Mouse (Mus musculus): ENCODE data around the gene Nfs1. TPM values are rescaled to one million over a fixed set of nuclear protein-coding genes. Genes with fewer than 3 reads are reported as not detected.

Gene Nfs1
- polyA plus RNA-seq, 1 experiment from 2014 or later = 44.5 TPM

DNA sequence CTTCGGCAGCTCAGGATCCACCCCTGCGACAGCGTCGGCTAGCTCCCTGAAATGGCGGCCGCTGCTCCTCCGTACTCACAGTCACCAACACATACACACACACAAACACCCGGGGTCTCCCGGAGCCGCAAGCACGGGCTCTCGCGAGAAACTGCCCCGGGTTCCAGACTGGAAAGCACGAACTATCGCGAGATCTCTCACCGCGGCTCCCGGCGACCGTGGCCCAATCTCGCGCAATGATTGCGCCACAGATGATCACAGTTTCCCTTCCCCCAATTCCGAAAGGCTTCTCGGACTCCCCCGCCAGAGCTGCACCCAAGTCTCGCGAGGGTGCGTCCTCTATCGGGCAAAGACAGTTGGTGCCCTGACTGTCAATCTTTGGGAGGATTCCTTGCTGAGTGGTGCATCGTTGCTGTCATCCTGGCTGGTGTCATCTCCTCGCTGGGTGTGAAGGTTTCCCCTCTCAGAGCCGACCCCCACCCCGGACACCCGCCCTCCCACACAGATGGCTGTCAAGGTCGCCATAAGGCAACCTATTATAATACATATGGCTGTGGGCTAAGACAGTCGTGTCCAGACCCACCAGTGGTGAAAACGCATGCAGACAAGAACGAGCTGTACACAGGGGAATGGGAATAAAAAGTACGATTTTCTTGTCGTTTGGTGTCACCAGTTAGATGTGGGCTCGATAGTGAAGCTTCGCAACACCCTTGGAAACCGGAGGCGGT is 36.3 kb upstream of the Nfs1 start, which contains the start of gene Rbm39:
TSS of gene Rbm39 (minus strand) at position 145 of the 728 bp plus-strand sequence.
- Histone ChIP-seq H3K27ac (ENCODE audit: low read length) (peak within 1 kb of the TSS; percentile 98), H3K4me1 (ENCODE audit: control insufficient read depth, low read depth, low read length) (peaks cover 21% of the 10 kb centered on the region), H3K36me3 (ENCODE audit: control insufficient read depth, insufficient read depth) (peaks cover 19% of the 10 kb centered on the region), H3K9ac (ENCODE audit: low read depth, low read length) (peak within 1 kb of the TSS; percentile 100), H3K27me3 (ENCODE audit: control insufficient read depth, insufficient read depth, low read depth, low read length) (no peaks in the 10 kb centered on the region), H3K4me3 (ENCODE audit: low read depth, low read length) (peak within 1 kb of the TSS; percentile 93), H3K4me2 (ENCODE audit: low read depth, low read length) (peak within 1 kb of the TSS; percentile 89), H3K9me3 (replicated peaks; ENCODE audit: control insufficient read depth, low read length) (no peaks in the 10 kb centered on the region)
- peak; percentile 92 for ATAC-seq (ENCODE audit: low read depth)
- WGBS (ENCODE audit: insufficient replicate concordance) = under 1% methylated on average over 47 of the region's 47 CpGs

DNA sequence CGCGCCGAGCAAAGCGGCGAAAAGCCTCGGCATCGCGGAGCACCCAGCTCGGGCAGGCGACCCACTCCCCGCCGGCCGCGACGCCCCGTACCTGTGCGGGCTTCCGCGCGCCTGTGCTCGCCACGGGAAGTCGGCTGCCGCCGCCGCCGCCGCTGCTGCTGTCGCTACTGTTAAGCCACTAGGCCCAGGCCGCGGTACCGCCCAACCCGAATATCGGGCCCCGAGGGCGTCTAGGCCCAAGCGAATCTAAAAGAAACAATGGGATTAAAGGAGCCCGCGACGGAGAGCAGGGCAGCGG is 35.8 kb upstream of the Nfs1 start:
- H3K9me3 ChIP-seq (replicated peaks; ENCODE audit: control insufficient read depth, low read length) = no peaks in the 10 kb centered on the region
- H3K9ac ChIP-seq (ENCODE audit: low read depth, low read length) = peak overlapping the region; percentile 100
- peak overlapping the region; percentile 98 for H3K27ac ChIP-seq (ENCODE audit: low read length)
- peak; percentile 32 for ATAC-seq (ENCODE audit: low read depth)
- H3K4me1 ChIP-seq (ENCODE audit: control insufficient read depth, low read depth, low read length) = peaks cover 21% of the 10 kb centered on the region
- under 1% methylated on average over 34 of the region's 41 CpGs for WGBS (ENCODE audit: insufficient replicate concordance)
- H3K4me2 ChIP-seq (ENCODE audit: low read depth, low read length) = no peak overlapping the region
- peaks cover 22% of the 10 kb centered on the region for H3K36me3 ChIP-seq (ENCODE audit: control insufficient read depth, insufficient read depth)
- H3K27me3 ChIP-seq (ENCODE audit: control insufficient read depth, insufficient read depth, low read depth, low read length) = no peaks in the 10 kb centered on the region
- peak overlapping the region; percentile 93 for H3K4me3 ChIP-seq (ENCODE audit: low read depth, low read length)

DNA sequence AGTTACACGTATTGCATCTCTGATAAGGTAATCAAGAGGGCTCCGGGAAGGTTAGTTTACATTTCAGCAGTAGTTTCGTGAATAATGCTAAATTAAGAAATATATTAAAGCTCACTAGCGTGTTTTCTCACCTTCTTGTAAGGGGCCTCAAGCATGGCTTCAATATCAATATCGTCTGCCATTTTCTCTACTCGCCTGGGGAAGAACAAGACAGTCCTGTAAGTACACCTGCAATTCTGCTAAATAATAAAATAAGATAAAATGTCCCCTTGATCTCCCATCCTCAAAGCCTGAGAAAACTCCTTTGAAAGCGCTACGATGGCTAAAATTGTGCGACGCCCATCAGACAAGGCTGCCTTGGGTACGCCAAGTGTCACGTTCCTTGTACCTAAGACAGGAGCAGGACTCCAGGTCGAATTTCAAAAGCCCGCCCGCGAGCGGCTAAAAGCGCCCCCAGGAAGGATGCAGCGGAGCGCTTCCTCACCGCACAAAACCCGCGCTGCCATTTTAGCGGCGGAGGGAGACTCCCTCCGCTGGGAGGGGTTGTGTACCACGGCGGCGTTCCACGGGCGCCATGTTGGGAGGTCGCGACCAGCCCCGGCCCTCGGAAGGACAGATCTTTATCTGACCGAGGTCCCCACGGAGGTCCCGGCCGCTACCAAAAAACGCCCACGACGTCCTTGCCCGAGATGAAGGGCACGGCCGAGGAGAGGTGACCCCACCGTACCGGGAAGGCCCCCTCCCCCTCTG is 35.2 kb upstream of the Nfs1 start:
- Histone ChIP-seq H3K9ac (ENCODE audit: low read depth, low read length) (peak overlapping the region; percentile 100), H3K27ac (ENCODE audit: low read length) (peak overlapping the region; percentile 98), H3K9me3 (replicated peaks; ENCODE audit: control insufficient read depth, low read length) (no peaks in the 10 kb centered on the region), H3K4me2 (ENCODE audit: low read depth, low read length) (peak overlapping the region; percentile 79), H3K4me3 (ENCODE audit: low read depth, low read length) (peak overlapping the region; percentile 93), H3K36me3 (ENCODE audit: control insufficient read depth, insufficient read depth) (peaks cover 27% of the 10 kb centered on the region), H3K4me1 (ENCODE audit: control insufficient read depth, low read depth, low read length) (peaks cover 21% of the 10 kb centered on the region), H3K27me3 (ENCODE audit: control insufficient read depth, insufficient read depth, low read depth, low read length) (no peaks in the 10 kb centered on the region)
- ATAC-seq (ENCODE audit: low read depth) = peak; percentile 53
- WGBS (ENCODE audit: insufficient replicate concordance) = under 1% methylated on average over 46 of the region's 47 CpGs

DNA sequence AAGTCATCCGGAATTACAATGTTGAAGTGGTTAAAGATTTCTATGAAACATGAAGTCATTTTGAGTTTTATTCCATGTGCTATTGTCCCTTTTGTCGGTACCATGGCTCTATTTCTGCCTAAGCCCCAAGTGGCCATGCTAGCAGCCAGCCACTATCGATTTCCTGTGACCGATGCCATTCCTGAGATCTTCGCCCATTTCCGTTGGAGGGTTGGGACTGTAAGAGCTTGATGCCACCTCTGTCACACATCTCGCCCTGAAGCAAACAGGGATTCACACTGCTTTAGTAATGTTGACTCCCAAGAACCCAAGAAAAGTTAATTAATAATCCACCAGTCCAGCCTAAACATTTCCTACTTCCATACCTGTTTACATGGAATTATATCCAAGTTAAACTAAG is 33.7 kb upstream of the Nfs1 start:
- 61% methylated on average over 7 of the region's 7 CpGs for WGBS (ENCODE audit: insufficient replicate concordance)
- H3K9ac ChIP-seq (ENCODE audit: low read depth, low read length) = peak overlapping the region; percentile 43; the same call in 1 of the 2 replicates
- H3K27ac ChIP-seq (ENCODE audit: low read length) = 0 out of 2 replicates have a peak overlapping the region, but pooled peaks have one; percentile 33
- peaks cover 36% of the 10 kb centered on the region for H3K36me3 ChIP-seq (ENCODE audit: control insufficient read depth, insufficient read depth)
- ATAC-seq (ENCODE audit: low read depth) = no peak
- H3K27me3 ChIP-seq (ENCODE audit: control insufficient read depth, insufficient read depth, low read depth, low read length) = no peaks in the 10 kb centered on the region
- H3K4me3 ChIP-seq (ENCODE audit: low read depth, low read length) = peak overlapping the region; percentile 51
- H3K4me1 ChIP-seq (ENCODE audit: control insufficient read depth, low read depth, low read length) = peaks cover 21% of the 10 kb centered on the region
- H3K9me3 ChIP-seq (replicated peaks; ENCODE audit: control insufficient read depth, low read length) = no peaks in the 10 kb centered on the region
- peak overlapping the region; percentile 65 for H3K4me2 ChIP-seq (ENCODE audit: low read depth, low read length)

DNA sequence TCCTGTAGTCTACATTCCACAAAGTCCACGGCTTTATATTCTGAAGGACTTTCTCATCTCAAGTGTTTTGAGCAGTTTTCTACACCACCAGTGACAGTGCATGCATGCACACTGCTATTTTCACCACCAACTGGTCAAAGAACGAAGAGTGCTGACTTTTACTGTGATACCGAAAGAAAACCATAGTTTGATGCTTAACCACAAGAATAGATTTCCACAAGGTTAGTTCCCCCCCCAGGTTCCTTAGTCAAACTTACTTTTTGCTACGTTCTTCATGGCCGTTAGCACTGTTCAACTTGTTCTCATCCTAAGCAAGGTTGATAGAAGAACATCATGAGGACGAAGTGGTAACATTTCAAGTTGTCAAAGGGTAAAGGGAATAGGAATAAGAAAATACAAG is 33.1 kb upstream of the Nfs1 start:
- H3K4me2 ChIP-seq (ENCODE audit: low read depth, low read length) = peak overlapping the region; percentile 24; the same call in 1 of the 2 replicates
- WGBS (ENCODE audit: insufficient replicate concordance) = 76% methylated on average over 6 of the region's 6 CpGs
- peaks cover 40% of the 10 kb centered on the region for H3K36me3 ChIP-seq (ENCODE audit: control insufficient read depth, insufficient read depth)
- H3K4me1 ChIP-seq (ENCODE audit: control insufficient read depth, low read depth, low read length) = peaks cover 21% of the 10 kb centered on the region
- no peak for ATAC-seq (ENCODE audit: low read depth)
- H3K27me3 ChIP-seq (ENCODE audit: control insufficient read depth, insufficient read depth, low read depth, low read length) = no peaks in the 10 kb centered on the region
- no peak overlapping the region for H3K27ac ChIP-seq (ENCODE audit: low read length)
- H3K9me3 ChIP-seq (replicated peaks; ENCODE audit: control insufficient read depth, low read length) = no peaks in the 10 kb centered on the region
- H3K9ac ChIP-seq (ENCODE audit: low read depth, low read length) = no peak overlapping the region
- H3K4me3 ChIP-seq (ENCODE audit: low read depth, low read length) = peak overlapping the region; percentile 30

DNA sequence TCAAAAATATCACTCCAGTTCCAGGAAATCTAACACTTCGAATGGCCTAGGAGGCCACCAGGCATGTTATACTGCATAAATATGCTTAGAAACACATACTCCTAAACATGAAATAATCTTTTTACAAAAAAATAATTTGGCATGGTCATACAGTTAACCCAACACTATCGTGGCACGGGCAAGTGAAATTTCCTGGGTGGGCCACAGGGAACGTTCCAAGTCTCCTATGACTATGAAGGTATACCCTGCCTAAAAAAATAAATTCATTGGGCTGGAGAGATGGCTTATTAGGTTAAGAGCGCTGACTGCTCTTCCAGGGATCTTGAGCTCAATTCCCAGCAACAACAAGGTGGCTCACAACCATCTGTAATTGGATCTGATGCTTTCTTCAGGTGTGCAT is 22.6 kb upstream of the Nfs1 start:
- no peak overlapping the region for H3K4me2 ChIP-seq (ENCODE audit: low read depth, low read length)
- no peak for ATAC-seq (ENCODE audit: low read depth)
- H3K9me3 ChIP-seq (replicated peaks; ENCODE audit: control insufficient read depth, low read length) = no peaks in the 10 kb centered on the region
- H3K36me3 ChIP-seq (ENCODE audit: control insufficient read depth, insufficient read depth) = peaks cover 83% of the 10 kb centered on the region
- H3K4me1 ChIP-seq (ENCODE audit: control insufficient read depth, low read depth, low read length) = no peaks in the 10 kb centered on the region
- H3K27ac ChIP-seq (ENCODE audit: low read length) = no peak overlapping the region
- no peak overlapping the region for H3K4me3 ChIP-seq (ENCODE audit: low read depth, low read length)
- 91% methylated on average over 5 of the region's 5 CpGs for WGBS (ENCODE audit: insufficient replicate concordance)
- H3K27me3 ChIP-seq (ENCODE audit: control insufficient read depth, insufficient read depth, low read depth, low read length) = no peaks in the 10 kb centered on the region
- no peak overlapping the region for H3K9ac ChIP-seq (ENCODE audit: low read depth, low read length)

DNA sequence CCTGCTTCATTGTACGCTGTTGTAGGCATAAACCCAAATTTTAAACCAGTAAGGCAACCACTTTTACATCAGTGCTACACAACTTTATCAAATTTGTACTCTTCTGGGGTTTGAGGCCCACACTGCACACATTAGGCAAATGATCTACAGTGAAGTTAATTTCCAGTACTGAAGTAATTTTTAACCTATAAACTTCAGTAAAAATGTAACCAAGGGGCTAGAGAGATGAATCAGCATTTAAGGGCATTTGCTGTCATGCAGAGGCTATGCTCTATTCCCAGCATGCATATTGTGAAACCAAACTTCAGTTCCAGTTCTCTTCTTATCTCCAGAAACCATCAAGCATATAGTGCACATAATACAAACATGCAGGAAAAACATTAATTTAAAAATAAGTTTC is 21.5 kb upstream of the Nfs1 start:
- H3K27ac ChIP-seq (ENCODE audit: low read length) = no peak overlapping the region
- H3K4me2 ChIP-seq (ENCODE audit: low read depth, low read length) = no peak overlapping the region
- H3K4me3 ChIP-seq (ENCODE audit: low read depth, low read length) = no peak overlapping the region
- 83% methylated on average over 1 of the region's 1 CpGs for WGBS (ENCODE audit: insufficient replicate concordance)
- H3K9ac ChIP-seq (ENCODE audit: low read depth, low read length) = no peak overlapping the region
- H3K27me3 ChIP-seq (ENCODE audit: control insufficient read depth, insufficient read depth, low read depth, low read length) = no peaks in the 10 kb centered on the region
- H3K4me1 ChIP-seq (ENCODE audit: control insufficient read depth, low read depth, low read length) = no peaks in the 10 kb centered on the region
- peaks cover 83% of the 10 kb centered on the region for H3K36me3 ChIP-seq (ENCODE audit: control insufficient read depth, insufficient read depth)
- no peaks in the 10 kb centered on the region for H3K9me3 ChIP-seq (replicated peaks; ENCODE audit: control insufficient read depth, low read length)
- ATAC-seq (ENCODE audit: low read depth) = no peak

DNA sequence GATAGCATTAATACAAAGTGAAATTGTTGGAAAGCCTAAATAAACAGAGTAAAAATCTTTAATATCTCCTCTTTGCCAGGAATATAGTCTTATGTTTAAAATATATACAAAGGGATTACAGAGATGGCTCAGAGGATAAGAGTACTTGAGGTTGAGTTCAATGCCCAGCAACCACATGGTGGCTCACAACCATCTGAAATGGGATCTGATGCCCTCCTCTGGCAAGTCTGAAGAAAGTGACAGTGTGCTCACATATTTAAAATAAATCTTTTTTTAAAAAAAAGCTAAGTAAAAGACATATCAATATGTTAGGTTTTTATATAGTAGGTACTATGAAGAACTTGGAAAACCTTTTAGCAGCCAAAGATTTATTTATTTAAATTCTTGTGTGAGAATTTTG is 7.6 kb upstream of the Nfs1 start:
- peaks cover 68% of the 10 kb centered on the region for H3K36me3 ChIP-seq (ENCODE audit: control insufficient read depth, insufficient read depth)
- no peak overlapping the region for H3K27ac ChIP-seq (ENCODE audit: low read length)
- no peak overlapping the region for H3K4me2 ChIP-seq (ENCODE audit: low read depth, low read length)

DNA sequence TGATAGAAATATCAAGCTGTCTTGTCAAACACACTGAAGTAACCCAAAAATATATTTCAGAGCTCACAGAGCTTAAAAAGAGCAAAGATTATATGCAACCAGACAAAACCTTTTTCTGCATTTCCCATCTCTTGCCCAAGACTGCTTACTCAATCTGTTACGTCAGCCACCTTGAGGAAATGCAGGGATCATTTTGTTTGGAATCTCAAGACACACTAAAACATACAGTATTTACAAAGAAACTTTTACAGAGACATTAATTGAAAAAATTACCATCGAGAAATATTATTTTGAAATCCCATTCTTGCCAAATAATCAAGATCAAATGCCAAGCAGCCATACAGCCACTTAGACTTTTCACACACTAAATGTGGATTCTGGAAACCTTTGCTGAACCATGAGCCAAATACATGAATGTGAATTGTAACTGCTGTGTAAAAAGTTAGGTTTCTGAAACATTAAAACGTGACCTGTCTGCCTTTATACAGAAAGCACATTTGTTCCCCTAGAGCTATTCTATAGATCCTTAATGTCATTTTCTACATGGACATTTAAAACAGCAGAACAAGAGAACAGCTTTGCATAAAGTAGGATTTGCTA is 3.4 kb upstream of the Nfs1 start:
- no peak overlapping the region for H3K4me3 ChIP-seq (ENCODE audit: low read depth, low read length)

More for the DNA sequence above, 7.6 kb upstream of the Nfs1 start:
- Histone ChIP-seq H3K4me3 (ENCODE audit: low read depth, low read length) (no peak overlapping the region), H3K4me1 (ENCODE audit: control insufficient read depth, low read depth, low read length) (no peaks in the 10 kb centered on the region), H3K9ac (ENCODE audit: low read depth, low read length) (no peak overlapping the region), H3K9me3 (replicated peaks; ENCODE audit: control insufficient read depth, low read length) (no peaks in the 10 kb centered on the region), H3K27me3 (ENCODE audit: control insufficient read depth, insufficient read depth, low read depth, low read length) (no peaks in the 10 kb centered on the region)
- no peak for ATAC-seq (ENCODE audit: low read depth)

More for the DNA sequence above, 3.4 kb upstream of the Nfs1 start:
- no peaks in the 10 kb centered on the region for H3K9me3 ChIP-seq (replicated peaks; ENCODE audit: control insufficient read depth, low read length)
- peaks cover 46% of the 10 kb centered on the region for H3K36me3 ChIP-seq (ENCODE audit: control insufficient read depth, insufficient read depth)
- H3K27ac ChIP-seq (ENCODE audit: low read length) = no peak overlapping the region
- no peak overlapping the region for H3K4me2 ChIP-seq (ENCODE audit: low read depth, low read length)
- WGBS (ENCODE audit: insufficient replicate concordance) = 84% methylated on average over 3 of the region's 3 CpGs
- peaks cover 10% of the 10 kb centered on the region for H3K4me1 ChIP-seq (ENCODE audit: control insufficient read depth, low read depth, low read length)
- ATAC-seq (ENCODE audit: low read depth) = no peak
- H3K27me3 ChIP-seq (ENCODE audit: control insufficient read depth, insufficient read depth, low read depth, low read length) = no peaks in the 10 kb centered on the region
- no peak overlapping the region for H3K9ac ChIP-seq (ENCODE audit: low read depth, low read length)
